Mouse (Mus musculus) layer of hippocampus, adult 11-12 months (tissue): ENCODE measurements at regions not wholly inside any gene's neighbourhood (a gene's known extent, or its start where the extent isn't known, plus 50 kb on each side); places are given as distances from the start of the nearest gene placed in this dataset.

Source experiments
- DNase-seq: peaks from one replicate; pipeline ENCODE4 v3.0.0; 2022; ENCODE audit warnings: low spot score

DNA sequence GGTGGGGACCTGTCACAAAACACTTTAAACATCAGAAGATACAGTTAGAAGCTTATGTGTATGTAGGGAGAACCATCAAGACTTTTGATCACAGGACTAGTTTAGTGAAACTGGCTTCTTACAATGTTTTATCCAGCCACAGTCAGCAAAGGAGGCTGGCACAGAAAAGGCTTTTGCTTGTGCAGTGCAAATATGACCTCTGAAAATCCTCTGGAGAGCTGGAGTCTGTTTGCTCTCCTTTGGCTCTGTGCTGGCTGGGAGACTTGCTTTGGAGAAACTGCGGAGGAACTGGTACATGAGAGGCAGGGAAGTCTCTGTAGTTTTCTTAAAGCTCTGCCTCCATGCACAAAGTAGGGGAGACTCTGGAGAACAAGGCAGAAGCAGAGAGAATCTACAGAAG, 497.2 kb upstream of the Pdzrn3 start:
- no peak for DNase-seq

DNA sequence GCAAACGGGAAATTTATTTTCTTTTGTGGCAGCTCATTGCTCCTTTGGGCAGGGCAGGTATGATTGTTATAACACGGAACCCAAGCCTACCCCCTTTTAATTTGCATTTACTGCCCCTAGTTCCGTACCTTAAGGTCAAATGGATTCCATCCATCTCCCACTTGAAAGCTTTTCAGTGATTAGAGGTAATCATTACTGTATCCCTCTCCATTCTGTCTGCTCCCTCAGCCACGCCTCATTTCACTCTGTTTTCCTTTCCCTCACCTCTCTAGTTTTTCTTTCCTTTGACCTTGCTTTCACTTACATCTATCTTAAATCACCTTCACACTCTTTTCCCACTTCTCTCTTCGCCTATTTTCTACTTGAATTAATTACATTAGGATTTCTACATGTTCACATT, 481.2 kb upstream of the Pdzrn3 start:
- DNase-seq: no peak

DNA sequence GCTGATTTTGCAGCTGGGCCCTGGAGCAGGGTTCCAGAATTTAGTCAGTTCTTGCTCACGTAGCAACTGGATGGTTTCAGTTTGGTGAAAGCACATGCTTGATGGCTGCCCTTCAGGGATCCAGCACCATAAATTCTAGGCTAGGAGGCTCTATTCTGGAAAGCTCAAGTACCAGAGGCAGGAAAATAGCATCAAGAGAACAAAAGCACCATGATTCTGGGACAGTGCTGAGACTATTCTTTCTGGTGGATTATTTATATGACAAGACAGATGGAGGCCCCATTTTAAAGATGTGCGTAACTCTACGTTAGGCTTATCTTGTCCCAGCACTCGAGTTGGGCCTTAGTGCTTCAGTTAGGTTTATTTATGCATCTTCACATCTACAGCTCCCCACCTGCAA, 463.0 kb upstream of the Pdzrn3 start:
- no peak for DNase-seq

DNA sequence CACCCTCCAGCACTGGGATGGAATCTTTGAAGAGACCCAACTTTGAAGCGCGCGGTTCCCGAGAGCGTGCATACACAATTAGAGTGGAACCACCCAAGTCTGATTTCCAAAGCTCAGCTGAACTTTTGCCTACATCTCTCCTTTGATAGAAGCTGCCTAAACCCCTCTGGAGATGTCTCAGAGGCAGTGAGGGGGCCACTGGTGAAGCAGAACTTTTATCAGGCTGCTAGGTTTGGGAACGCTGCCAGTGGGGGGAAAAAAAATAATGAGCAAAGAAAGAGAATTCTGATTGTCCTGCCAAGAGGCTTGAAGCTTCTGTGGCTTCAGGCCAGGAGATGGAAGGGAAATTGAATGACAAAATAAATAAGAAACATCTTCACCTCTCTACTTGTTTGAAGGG, 459.9 kb upstream of the Pdzrn3 start:
- DNase-seq: no peak

DNA sequence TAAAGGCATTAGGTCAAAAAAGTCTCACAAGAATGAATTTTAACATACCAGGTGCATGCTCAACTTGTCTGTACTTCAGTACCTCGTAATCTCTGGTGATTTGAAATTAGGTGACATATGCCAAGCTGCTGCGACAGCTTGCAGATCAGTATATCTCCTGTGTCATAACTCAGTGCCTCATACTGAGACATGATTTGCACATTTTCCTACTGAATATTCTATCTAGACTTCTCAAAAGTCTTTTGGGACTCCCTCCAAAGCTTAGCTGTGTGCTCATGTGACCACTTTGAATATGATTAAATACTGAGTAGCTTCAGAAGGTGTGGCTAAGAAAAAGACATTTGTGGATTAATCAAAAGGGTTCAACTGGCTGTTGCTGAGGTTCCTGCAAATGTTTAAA, 416.3 kb upstream of the Pdzrn3 start:
- DNase-seq: no peak

DNA sequence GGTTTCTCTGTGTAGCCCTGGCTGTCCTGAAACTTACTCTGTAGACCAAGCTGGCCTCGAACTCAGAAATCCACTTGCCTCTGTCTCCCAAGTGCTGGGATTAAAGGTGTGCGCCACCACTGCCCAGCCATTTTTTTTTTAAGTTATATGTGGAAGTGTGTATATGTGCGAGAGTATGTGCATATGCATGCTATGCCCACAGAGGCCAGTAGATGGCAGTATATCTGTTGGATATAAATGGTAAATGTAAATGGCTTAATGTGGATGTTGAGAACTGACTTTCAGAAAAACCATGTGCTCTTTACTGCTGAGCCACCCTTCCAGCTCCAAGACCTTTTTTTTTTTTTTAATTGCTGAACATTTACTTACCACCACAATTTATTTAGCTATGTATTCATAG, 400.2 kb upstream of the Pdzrn3 start:
- DNase-seq: no peak

DNA sequence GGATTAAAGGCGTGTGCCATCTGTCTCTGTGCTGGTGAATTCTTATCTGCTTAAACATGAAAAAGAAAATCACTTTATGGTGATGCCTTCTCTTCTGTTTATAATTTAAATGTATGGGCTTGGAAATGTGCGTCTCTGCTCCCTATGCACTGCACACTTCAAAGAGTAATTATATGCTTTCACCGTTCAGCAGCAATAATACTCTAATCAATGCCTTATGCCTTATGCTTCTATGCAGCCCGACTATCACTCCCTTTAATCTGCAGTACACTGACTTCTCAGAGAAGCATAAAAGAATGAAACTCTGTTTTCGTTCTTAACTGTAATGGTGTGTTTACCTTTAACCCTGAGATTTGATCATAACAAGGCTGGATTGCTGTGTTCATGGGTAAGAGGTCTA, 395.5 kb upstream of the Pdzrn3 start:
- no peak for DNase-seq

DNA sequence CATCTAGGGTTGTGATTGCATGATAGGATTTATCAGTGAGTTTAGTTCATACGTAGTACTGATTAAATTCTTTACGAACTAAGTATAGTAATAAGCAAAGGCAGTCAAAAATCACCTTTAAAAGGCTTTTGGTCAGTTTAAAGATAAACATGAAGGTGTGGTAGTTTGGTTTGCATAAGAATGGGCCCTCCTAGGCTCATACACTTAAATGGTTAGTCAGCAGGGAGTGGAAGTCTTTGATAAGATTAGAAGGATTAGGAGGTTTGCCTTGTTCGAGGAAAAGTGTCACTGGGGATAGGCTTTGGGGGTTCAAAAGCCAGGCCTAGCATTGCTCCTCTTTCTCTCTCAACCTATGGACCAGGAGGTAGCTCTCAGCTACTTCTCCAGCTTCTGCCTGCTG, 357.4 kb upstream of the Pdzrn3 start:
- DNase-seq: no peak

DNA sequence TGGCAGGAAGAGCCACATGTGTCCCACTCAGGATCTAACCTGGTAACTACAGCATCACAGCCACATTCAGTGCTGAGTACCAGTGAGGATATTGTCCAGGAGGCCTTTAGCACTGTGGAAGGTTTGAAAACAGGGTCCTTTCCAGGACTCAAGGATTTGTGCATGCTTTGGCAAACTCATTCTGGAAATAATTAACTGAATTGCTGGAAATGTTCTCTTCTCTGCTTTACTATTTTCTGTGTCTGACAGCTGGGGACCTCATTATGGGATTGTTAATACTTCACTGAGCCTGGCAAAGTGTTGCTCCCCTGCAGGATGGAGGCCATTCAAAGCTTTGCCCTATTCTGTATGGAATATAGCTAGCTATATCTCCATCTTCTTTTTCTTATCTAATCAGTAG, 342.8 kb upstream of the Pdzrn3 start:
- DNase-seq: no peak

DNA sequence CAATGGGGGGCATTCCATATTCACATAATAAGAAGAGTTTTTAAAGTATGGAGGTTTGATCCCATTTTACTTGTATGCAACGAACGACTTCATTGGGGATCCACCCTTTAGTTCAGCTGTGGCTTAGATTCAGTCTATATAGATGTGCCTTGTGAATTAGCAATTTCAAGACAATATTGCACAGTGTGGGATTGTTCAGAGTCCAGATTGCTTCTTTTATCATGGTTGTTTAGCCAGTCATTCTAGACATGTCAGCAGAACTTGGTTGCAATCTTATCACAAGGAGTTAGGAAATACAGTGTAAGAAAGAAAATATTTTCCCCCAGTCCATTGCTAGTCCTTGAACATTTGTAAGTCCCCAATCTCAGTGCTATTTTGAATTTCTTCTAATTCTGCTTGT, 312.0 kb upstream of the Pdzrn3 start:
- DNase-seq: no peak

DNA sequence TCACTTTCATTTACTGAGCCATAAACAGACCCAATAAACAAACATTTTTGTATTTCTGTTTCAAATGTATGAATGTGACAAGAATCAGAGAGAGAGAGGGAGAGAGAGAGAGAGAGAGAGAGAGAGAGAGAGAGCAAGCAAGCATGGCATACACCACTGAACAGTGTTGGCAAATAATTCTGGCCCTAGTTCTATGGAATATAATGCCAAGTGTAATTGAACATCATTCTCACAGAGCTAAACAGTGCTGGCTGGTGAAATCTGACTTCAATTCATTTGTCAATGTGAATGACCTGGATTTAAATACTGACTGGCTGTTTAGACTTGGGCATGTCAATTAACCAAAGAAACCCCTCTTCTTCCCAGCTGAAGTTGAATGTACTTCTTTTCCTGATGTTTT, 308.9 kb upstream of the Pdzrn3 start:
- no peak for DNase-seq

DNA sequence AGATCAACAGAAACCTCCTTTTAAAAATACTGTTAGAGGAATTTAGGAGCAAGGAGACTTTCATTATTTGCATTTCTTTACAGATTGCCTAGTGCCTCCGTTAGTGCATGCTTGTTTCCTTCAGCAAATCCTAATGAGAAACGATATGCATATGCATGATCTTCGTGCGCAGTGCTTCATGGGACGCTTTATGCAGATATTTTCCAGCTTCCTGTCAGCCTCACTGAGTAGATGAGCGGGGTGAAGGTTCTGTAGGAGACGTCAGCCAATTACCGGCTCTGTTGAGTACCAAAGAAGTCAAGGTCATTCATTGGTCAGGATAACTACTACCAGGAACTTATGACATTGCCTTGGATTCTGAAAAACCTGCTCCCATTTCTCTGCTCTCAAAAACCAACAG, 308.0 kb upstream of the Pdzrn3 start:
- no peak for DNase-seq

DNA sequence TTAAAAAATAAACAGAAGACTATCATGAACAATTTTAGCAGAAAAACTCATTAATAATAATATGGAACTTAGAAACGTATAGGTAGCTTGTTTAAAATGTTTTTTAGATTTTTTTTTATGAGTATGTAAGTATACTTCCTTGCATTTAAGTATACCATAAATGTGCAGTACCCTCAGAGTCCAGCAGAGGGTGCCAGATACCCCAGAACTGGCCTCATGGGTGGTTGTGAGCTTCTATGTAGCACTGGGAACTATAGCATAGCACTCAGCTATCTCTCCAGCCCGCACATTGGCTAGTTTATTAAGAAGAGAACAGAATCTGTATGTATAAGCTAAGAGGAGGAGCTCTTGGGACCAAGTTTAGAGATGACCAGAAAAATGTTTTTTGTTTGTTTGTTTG, 306.7 kb upstream of the Pdzrn3 start:
- DNase-seq: no peak

DNA sequence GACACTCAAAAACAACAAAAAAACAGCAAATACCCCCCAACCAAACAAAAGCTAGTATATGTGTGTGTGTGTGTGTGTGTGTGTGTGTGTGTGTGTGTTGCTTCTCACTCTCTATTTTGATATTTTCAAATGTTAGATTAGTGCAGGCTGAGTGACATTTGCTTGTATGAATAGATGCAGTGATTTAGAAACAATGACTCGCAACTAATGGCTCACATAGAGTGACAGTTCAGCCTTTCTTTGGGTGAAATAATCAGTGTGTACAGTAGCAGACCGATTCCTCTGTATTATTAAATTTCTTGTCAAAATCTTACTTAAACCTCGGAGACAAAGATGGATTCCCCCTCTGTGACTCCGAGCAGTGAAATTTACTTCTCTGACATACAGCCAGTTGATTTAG, 297.1 kb upstream of the Pdzrn3 start:
- no peak for DNase-seq

DNA sequence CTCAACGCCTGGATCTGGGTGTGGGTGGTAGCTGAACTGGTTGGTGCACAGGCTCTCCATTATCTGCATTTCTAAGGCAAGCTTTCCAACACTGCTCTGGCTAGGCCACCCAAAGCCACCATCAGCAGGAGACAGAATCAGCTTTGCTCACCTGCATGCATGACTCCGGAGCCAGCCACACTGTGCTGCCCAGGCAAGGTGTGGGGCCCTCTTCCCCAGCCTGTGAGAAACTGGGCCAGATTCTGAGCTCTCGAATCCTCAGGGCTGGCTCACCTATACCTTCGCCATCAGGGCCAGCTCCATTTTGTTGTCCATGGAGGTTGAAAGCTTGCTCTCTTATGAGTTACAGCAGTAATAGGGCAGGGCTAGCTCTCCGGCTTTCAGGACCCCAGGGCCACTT, 293.1 kb upstream of the Pdzrn3 start:
- no peak for DNase-seq

DNA sequence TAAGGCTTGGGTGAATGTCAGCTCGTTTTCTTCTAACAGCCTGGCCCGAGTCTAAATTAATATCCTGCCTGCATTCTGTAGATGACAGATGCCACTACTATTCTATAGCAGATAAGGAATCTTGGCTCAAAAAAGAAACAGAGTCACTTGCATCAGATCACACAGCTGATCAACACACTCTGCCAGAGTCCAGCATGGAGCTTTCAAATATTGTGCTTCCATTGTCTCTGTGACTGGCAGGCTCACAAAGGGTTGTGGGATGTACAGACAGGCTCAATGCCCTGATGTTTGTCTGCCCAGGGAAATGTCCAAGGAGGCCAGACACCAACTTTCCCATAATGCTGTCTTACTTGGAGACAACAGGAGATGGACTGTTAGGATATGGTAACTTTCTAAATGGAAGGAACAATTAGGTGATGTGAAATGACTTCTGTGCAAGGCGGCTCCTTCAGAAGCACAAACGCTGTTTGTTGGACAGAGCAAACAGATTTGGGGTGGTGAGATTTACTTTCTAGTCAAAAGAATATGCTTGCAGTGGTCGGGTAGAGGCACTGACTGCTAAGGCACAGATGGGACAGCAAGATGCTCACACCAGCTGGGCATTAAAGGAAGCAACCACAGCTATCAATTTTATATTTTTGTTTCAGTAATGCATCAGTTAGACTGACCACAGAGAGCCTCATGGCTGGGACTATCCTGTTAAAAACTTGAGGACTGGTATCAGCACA, 291.6 kb upstream of the Pdzrn3 start:
- no peak for DNase-seq

DNA sequence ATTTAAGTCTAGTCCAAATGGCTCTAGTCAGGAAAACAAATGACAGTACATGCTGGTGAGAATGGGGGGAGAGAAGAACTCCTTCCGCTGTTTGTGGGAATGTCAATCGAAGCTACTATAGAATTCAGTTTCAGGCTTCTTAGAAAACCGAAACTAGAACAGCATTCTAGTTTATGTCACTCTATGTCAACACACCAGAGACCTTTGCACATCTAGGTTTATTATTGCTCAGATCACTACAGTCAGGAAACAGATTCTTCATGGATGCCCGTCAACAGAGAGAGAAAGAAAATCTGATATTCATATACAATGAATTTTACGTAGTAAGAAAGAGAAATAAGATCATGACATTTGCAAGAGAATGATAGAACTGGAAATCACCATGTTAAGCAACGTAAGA, 276.7 kb upstream of the Pdzrn3 start:
- no peak for DNase-seq

DNA sequence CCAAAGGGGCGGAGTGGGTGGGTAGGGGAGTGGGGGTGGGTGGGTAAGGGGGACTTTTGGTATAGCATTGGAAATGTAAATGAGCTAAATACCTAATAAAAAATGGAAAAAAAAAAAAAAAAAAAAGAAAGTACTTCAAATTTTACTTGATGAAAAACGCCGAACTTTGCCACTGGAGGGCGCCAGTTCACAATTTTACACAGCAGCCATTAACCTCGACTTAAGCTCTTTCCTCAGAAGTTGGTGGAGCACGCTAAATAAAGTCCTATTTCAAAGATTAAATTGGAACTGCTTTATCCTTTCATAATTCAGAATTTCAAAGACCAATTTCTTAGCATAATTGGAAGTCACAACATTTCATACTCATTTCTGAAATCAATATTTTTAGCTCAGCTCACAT, 272.7 kb upstream of the Pdzrn3 start:
- peak; percentile 69 for DNase-seq

DNA sequence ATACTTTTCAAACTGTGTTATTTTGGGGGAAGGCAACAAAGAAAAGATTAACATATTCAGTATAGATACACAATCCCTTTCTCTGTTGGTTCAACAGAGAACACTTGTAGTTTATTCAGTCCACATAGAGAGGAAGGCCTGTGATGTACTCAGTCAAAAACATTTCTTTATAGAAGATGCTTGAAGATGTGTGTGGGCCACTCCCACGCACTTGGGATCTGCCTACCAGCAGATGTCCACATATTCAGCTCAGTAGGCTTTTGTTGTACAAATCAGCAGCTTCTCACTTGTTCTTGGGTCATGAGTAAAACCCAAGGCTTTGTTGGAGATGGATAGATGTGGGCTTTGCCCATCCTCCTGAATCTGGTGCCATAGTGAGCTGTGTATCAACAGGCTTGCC, 239.6 kb upstream of the Pdzrn3 start:
- no peak for DNase-seq

DNA sequence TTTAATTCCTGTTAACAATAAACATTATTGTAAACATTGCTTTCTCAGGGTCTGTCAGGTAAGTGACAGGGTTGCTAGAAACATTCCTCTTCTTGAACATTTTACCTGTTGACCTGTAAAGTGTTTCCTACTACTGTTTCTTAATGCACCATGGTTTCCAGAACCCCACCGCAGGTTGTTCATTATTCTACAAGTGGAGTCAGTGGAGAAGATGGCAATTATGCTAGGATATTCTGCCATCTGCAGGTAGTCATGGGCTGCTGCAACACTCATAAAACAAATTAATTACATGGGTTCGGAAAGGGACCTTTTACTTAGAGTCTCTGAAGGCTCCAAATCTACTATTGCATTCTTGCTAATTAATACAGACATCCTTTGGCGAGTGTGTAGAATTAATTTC, 239.1 kb upstream of the Pdzrn3 start:
- peak; percentile 22 for DNase-seq

DNA sequence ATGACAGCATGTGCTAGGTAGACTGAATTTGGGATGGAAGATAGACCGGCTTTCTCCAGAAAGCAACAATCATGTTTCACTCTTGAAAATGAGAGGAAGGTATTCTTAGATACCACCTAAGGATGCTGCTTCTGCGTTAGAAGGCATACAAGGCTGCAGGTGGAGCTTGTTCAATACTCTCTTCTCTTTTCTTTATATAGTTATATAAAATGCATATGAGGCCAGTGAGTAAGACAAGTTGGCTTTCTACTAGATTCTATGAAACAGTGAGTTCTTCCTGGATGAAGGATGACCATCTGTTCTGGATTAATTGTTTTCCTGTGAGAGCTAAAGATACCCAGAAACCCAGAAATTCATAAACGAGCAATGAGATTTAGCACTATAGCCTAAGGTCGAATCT, 231.3 kb upstream of the Pdzrn3 start:
- no peak for DNase-seq

DNA sequence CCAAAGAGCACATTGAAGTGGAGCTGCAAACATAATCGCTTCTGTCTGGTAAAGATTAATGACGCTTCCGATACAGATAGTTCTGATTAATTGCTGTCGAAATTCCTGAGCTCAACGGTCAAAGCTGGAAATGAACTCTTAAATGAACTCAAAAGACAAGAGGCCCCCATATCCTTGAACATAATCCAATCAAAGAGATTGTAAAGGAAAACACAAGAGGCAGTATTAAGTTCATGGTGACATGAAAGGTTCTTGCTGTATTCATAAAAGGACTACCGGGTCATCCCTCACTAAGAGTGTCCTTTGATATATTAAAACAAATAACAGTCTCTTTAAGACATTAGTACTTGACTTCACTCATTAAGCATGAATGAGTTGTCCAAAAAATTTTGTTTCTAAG, 225.4 kb upstream of the Pdzrn3 start:
- no peak for DNase-seq

DNA sequence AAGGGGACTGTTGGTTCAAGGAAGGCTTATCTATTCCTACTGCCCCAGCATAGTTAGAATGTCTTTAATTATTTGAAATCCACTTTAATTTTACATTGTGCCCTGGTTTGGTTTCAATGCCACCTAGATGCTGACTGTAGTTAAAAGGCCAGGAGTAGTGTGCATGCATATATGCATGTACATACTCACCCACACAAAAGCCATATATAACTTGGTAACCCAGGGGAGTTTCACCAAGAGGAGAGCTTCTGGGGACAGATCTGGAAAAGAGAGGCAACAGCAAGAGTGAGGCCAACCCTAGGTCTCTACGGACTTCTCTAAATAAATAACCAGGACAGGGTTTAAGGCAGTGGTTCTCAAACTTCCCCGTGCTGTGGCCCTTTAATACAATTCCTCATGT, 219.3 kb upstream of the Pdzrn3 start:
- DNase-seq: no peak

DNA sequence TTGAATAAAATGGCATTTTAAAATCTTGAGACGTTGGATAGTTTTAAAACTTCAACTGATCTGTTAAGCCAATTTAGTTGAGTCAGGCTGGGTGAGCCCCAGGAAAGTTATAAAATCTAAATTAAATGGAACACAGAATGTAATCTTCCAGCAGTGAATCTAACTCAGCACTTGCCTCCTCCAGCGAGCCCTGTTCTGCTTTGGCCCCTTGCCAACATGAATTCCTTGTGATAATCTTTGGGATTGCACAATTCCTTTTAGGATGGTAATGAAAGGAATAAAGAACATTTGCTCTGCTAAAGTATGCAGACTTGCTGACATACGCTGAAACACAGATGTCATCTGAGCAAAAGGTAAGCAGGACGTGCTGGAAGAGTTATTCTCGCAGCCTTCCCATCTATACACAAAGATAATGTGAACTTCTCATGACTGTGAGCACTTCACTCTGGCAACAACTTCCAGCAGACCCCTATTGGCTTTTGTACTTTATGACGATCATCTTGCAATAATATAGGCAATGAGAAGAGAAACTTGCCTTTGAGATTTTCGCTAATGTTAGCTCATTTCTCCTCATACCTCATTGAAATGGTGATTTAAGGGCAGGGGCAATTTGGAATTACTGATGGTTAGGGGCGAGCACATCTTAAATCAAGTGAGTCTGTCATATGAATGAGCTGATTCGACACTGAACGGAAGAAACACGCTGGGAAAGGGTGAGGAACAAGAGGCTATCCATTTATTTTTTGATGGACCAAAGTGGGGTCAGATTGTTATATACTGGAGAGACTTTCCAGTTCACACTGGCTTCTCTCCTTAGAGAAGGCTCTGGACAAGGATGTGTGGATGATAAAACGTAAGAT, 216.3 kb upstream of the Pdzrn3 start:
- DNase-seq: peak; percentile 27
